Mouse (Mus musculus) forebrain, embryonic 11.5 days (tissue): ENCODE results near the gene Cep89. TPM values are rescaled to one million over a fixed set of nuclear protein-coding genes. Genes with fewer than 3 reads are reported as not detected.

ENCODE experiments used
- ATAC-seq: fragments of 200-750 bp; cut with Nextera tagmentation; replicated peaks from 2 replicates; pipeline ENCODE4 v1.8.0; 2017; ENCODE audit warnings: moderate TSS enrichment; ENCODE audit not compliant: low FRiP score
- DNase-seq: peaks from one replicate; pipeline ENCODE4 v3.0.0-alpha.2; 2017; ENCODE audit warnings: low spot score
- H3K27ac ChIP-seq: fragments of 300-500 bp; sonication (generic); 2 replicates; pipeline ENCODE4 v1.5.1; 2014; ENCODE audit warnings: low read depth, low read length
- H3K27me3 ChIP-seq: fragments of 300-500 bp; sonication (generic); 2 replicates; pipeline ENCODE4 v1.6.1; 2014; ENCODE audit warnings: mild to moderate bottlenecking, low read length, mixed read lengths; ENCODE audit not compliant: control insufficient read depth, insufficient read depth
- H3K36me3 ChIP-seq: fragments of 300-500 bp; sonication (generic); 2 replicates; pipeline ENCODE4 v1.6.1; 2014; ENCODE audit warnings: mild to moderate bottlenecking, low read length, moderate library complexity, mixed read lengths; ENCODE audit not compliant: control insufficient read depth, insufficient read depth
- H3K4me1 ChIP-seq: fragments of 300-500 bp; sonication (generic); replicated peaks from 2 replicates; pipeline ENCODE4 v1.6.1; 2014; ENCODE audit warnings: low read length, mixed read lengths; ENCODE audit not compliant: control insufficient read depth, insufficient read depth
- H3K4me2 ChIP-seq: fragments of 300-500 bp; sonication (generic); 2 replicates; pipeline ENCODE4 v1.6.1; 2014; ENCODE audit warnings: low read depth, mild to moderate bottlenecking, low read length, moderate library complexity, mixed read lengths; ENCODE audit not compliant: severe bottlenecking
- H3K4me3 ChIP-seq: fragments of 300-500 bp; sonication (generic); 2 replicates; pipeline ENCODE4 v1.5.1; 2014; ENCODE audit warnings: low read depth, low read length
- H3K9ac ChIP-seq: fragments of 300-500 bp; sonication (generic); 2 replicates; pipeline ENCODE4 v1.6.1; 2014; ENCODE audit warnings: low read length
- H3K9me3 ChIP-seq: fragments of 300-500 bp; sonication (generic); 2 replicates; pipeline ENCODE4 v1.6.1; 2016; ENCODE audit warnings: low read length, mixed read lengths; ENCODE audit not compliant: control insufficient read depth
- WGBS: fragments of 180-500 bp; shearing (Covaris S2); extraction: QIAGEN DNeasy Blood & Tissue Kit; methylation state at CpG from one replicate; pipeline ENCODE4 v1.1.7; 2014; 5-methylcytosine and 5-hydroxymethylcytosine counted together
- polyA plus RNA-seq: library from polyadenylated mRNA; unstranded; fragments of >200 nt; fragmentation: Nextera tagmentation; extraction: Ambion mirVana; gene quantifications from 2 replicates; pipeline ENCODE4 v1.2.1, GENCODE M21; 2014

The Cep89 gene
- polyA plus RNA-seq, 1 experiment from 2014 or later = 61.7 TPM

DNA sequence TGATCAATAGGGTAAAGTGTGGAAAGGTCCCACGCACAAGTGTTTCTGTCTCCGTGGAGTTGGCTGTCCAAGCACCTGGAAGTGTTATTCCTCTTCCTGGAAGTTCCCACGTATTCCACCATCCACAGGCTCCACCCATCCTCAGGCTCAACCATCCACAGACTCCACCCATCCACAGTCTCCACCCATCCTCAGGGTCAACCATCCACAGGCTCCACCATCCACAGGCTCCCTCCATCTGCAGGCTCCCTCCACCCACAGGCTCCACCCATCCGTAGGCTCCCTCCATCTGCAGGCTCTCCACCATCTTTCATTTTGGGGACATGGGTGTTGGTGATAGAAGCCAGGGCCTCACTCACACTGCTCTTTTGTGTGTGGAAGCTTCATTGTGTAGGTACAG lies 4.3 kb downstream of the Cep89 start:
- 89% methylated on average over 4 of the region's 4 CpGs for WGBS
- Histone ChIP-seq H3K27me3 (no peaks in the 10 kb centered on the region), H3K4me2 (no peak overlapping the region), H3K4me3 (no peak overlapping the region), H3K4me1 (peaks cover 8% of the 10 kb centered on the region), H3K9ac (no peak overlapping the region), H3K9me3 (no peaks in the 10 kb centered on the region), H3K27ac (no peak overlapping the region), H3K36me3 (peaks cover 10% of the 10 kb centered on the region)
- DNase-seq = no peak
- no peak for ATAC-seq

DNA sequence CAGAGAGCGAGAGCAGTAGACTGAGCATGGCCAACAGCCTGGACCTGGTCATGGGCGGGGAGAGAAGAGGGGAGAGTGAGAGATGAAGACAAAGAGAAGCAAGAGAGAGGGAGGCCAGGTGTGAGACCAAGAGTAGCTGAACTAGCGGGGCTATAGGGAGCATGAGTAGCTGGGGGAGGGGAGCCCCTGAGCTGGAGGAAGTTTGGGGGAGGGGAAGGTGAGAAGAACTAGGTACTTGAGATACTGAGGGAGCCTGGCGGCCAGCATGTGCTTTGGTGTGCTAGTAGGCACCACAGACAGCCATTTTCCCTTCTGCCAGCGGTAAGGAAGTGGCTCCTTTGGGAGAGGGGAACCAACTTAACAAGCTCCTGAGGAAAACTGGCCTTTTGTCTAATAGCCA lies 18.4 kb downstream of the Cep89 start:
- no peak overlapping the region for H3K4me2 ChIP-seq
- no peaks in the 10 kb centered on the region for H3K4me1 ChIP-seq
- 77% methylated on average over 5 of the region's 5 CpGs for WGBS
- H3K9ac ChIP-seq = no peak overlapping the region
- peaks cover 13% of the 10 kb centered on the region; the same call in 1 of the 2 replicates for H3K36me3 ChIP-seq
- no peaks in the 10 kb centered on the region for H3K27me3 ChIP-seq
- H3K27ac ChIP-seq = no peak overlapping the region
- H3K4me3 ChIP-seq = no peak overlapping the region
- DNase-seq (no peak), ATAC-seq (no peak)
- H3K9me3 ChIP-seq = no peaks in the 10 kb centered on the region

DNA sequence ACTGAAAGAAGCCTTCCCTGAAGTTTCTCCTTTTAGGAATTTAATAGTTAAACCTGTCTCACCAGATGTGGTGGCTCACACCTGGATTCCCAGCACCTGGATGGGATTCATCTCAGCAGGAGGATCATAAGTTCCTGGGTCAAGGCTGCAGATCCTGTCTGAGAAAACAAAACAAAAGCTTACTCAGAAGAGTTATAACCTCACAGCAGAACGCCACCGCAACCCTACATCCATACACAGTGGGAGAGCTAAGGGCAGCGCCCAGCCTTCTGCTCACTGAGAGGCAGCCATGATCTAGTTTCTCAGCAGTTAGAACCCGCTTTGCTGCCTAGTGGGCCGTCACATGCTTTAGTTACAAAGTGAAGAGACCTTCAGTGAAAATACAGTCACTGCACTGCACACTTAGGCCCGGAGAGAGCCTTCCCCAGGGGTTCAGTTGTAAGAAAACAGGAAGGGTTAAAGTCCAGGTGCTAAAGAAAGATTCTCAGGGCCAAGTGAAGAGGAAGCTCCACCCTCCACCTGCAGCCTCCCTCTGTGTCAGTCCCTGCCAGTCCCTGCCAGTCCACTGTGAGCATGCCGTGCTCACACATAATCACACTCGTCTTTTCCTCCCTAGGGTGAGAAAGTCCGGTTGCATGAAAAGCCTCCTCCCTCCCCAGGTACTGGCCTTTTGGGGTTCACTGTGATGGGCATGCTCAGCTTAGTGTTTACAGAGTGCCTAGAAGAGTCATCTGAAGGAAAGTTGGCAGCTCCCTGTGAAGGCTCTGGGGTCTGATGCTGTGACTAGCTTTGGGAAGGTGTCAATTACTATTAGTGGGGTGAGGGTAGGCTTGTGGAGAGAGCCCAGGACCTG lies 19.2 kb downstream of the Cep89 start:
- 88% methylated on average over 9 of the region's 9 CpGs for WGBS
- Histone ChIP-seq H3K27me3 (no peaks in the 10 kb centered on the region), H3K9me3 (no peaks in the 10 kb centered on the region), H3K36me3 (peaks cover 7% of the 10 kb centered on the region; the same call in 1 of the 2 replicates), H3K4me1 (no peaks in the 10 kb centered on the region), H3K4me3 (no peak overlapping the region), H3K9ac (no peak overlapping the region), H3K27ac (no peak overlapping the region), H3K4me2 (no peak overlapping the region)
- no peak for ATAC-seq
- DNase-seq = no peak

DNA sequence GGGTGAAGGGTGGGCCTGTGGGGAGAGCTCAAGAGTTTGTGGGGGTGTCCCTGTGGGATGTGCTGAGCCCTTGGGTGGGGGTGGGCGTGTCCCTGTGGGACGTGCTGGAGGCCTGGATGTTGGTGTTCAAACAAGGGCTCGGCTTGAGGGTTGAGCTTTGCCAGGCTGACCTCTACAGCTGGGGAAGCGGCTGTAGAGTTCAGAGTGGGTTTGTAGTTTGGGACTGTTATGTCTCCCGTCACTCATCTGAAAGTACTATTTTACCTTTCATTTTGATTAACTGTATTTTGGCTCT lies 19.8 kb downstream of the Cep89 start:
- Histone ChIP-seq H3K9me3 (no peaks in the 10 kb centered on the region), H3K4me3 (no peak overlapping the region), H3K4me2 (no peak overlapping the region), H3K27me3 (no peaks in the 10 kb centered on the region), H3K9ac (no peak overlapping the region), H3K27ac (no peak overlapping the region), H3K4me1 (no peaks in the 10 kb centered on the region), H3K36me3 (peaks cover 7% of the 10 kb centered on the region; the same call in 1 of the 2 replicates)
- DNase-seq (no peak), ATAC-seq (no peak)
- WGBS = 90% methylated on average over 5 of the region's 5 CpGs

DNA sequence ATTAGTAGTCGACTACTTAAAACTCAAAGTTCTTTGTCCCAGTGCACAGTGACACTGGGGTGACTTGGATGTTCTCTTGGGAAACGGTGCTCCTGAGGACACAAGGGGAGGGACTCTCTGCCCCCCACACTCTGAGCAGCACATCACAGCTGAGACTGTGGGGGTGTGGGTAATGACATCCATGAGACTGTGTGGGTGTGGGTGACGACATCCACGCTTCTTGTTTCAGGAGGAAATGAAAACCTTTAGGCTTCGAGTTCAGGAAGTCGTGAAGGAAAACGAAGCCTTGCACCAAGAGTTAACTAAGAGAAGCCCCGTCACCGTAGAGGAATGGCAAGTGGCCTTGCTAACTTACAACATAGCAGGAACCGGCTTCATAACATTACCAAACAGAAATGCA lies 26.2 kb downstream of the Cep89 start:
- H3K9me3 ChIP-seq = no peaks in the 10 kb centered on the region
- no peak overlapping the region for H3K9ac ChIP-seq
- ATAC-seq = no peak
- no peaks in the 10 kb centered on the region for H3K27me3 ChIP-seq
- H3K4me2 ChIP-seq = no peak overlapping the region
- WGBS = 92% methylated on average over 10 of the region's 10 CpGs
- H3K36me3 ChIP-seq = peaks cover 10% of the 10 kb centered on the region; the same call in 1 of the 2 replicates
- H3K4me3 ChIP-seq = no peak overlapping the region
- DNase-seq = no peak
- H3K27ac ChIP-seq = no peak overlapping the region
- no peaks in the 10 kb centered on the region for H3K4me1 ChIP-seq

DNA sequence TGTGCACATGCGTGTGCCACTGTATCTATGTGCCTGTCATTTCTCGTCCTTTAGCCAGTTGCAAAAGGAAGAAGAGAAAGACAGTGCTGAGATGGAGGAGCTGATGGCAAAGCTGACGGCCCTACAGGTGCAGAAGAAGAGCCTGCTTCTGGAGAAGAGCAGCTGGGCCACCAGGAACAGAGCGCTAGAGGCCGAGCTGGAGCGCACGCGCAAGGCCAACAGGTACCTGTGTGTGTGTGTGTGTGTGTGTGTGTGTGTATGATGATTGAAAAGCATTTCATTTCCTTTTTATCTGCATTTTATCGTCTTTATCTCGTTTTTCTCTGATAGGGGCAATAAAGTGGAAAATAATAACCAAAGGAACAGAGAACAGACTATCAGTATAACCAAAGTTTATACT lies 31.3 kb downstream of the Cep89 start:
- ATAC-seq = no peak
- 93% methylated on average over 10 of the region's 10 CpGs for WGBS

DNA sequence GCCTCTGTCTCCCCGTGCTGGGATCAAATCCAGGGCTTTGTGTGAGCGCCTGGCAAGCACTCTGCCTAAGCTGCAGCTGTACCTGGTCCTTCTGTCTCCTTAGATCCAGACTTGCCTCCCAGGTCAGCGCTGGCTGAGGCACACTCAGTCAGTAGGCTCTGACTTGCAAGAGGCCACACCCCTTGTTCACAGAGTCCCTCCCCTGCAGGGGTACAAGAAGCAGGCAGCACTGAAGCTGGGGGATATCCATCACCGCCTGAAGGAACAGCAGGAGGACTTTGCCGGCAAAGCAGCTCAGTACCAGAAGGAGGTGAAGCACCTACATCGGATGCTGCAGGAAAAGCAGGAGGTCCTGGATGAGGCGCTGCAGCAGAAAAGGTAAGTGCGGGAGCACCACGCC lies 38.4 kb downstream of the Cep89 start:
- no peak for DNase-seq
- no peak overlapping the region for H3K9ac ChIP-seq
- no peak overlapping the region for H3K4me2 ChIP-seq
- no peak overlapping the region for H3K4me3 ChIP-seq
- H3K27ac ChIP-seq = no peak overlapping the region
- H3K9me3 ChIP-seq = no peaks in the 10 kb centered on the region
- WGBS = 76% methylated on average over 9 of the region's 9 CpGs
- ATAC-seq = no peak
- H3K4me1 ChIP-seq = 0 out of 2 replicates have a peak, but pooled peaks cover 3% of the 10 kb centered on the region
- H3K27me3 ChIP-seq = no peaks in the 10 kb centered on the region
- peaks cover 7% of the 10 kb centered on the region; the same call in 1 of the 2 replicates for H3K36me3 ChIP-seq

More for the DNA sequence above, 31.3 kb downstream of the Cep89 start:
- DNase-seq = no peak
- no peaks in the 10 kb centered on the region for H3K27me3 ChIP-seq
- H3K9ac ChIP-seq = no peak overlapping the region
- H3K9me3 ChIP-seq = no peaks in the 10 kb centered on the region
- no peaks in the 10 kb centered on the region for H3K4me1 ChIP-seq
- no peak overlapping the region for H3K4me2 ChIP-seq
- no peak overlapping the region for H3K4me3 ChIP-seq
- H3K27ac ChIP-seq = no peak overlapping the region
- H3K36me3 ChIP-seq = peaks cover 6% of the 10 kb centered on the region

DNA sequence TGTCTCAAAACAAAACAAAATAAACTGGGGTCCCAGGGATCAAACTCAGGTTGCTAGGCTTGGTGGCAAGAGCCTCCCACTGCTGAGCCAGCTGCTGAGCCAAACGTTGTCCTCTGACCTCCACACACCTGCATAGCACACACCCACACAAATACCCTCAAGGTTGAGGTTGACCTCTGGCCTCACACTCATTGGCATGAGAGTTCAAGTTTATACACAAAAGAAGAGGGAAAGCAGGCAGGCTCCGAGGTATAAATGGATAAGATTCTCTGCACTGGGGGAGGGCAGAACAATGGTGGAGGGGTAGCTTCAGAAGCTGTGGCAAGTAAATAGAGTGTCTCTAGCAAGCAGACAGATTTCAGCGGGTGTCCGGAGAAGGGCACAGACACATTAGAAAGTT lies 50.7 kb downstream of the Cep89 start:
- Histone ChIP-seq H3K27me3 (no peaks in the 10 kb centered on the region), H3K4me2 (no peak overlapping the region), H3K9me3 (no peaks in the 10 kb centered on the region), H3K36me3 (no peaks in the 10 kb centered on the region), H3K4me1 (no peaks in the 10 kb centered on the region), H3K4me3 (no peak overlapping the region), H3K27ac (no peak overlapping the region), H3K9ac (no peak overlapping the region)
- DNase-seq (no peak), ATAC-seq (no peak)
- WGBS = 35% methylated on average over 4 of the region's 4 CpGs
